Mouse (Mus musculus): ENCODE results near the gene Hs3st6. TPM values are rescaled to one million over a fixed set of nuclear protein-coding genes. Genes with fewer than 3 reads are reported as not detected.
A peak's percentile ranks its signal among the peaks of the same experiment; 100 is the strongest.

The Hs3st6 gene
- polyA plus RNA-seq, 1 experiment from 2014 or later, result 5.2 TPM

DNA sequence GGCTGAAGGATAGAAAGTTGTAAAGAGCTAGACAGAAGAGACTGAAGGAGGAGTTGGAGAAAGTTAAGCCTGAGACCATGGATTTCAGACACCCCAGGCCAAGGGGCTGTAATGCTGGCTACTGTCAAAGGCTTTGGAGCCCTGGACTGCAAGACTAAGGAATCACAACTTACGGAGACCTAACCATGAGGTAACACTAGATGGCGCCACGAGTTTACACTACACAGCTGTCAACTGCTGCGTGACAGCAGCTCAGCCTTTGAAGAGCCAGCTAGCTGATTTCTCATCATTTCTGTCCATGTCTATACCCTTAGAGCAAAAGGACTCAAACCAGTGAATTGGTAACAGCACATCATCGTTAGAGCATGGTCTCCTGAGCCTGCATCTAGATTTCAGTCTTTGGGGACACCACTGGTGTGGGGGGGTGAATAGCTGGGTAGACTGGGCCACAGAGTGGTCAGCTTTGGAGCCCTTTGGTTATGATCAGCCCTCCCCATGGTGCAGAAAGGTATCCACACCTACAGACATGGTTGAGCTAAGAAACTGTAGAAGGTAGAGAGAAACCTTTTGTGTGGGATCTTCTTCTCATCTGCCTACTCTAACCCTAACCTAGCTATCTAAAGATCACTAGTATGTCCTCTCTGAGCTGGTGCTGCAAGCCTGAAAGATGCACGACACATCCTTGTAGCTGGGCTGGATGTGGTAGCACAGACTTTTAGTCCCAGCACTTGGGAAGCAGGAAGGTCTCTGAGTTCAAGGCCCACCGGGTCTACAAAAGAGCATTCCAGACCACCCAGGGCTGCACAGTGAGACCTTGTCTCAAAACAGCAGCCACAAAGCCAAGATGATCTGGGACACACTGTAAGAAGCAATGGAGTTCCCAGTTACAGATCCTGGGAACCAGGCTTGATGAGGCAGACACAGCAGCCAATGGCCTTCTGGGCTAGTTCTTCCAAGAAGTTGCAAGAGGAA lies 7.0 kb upstream of the Hs3st6 start:
- WGBS, result 19% methylated on average over 7 of the region's 7 CpGs
- ATAC-seq (ENCODE audit: insufficient number of reproducible peaks, low FRiP score, low TSS enrichment, low read depth), result peak; percentile 31

DNA sequence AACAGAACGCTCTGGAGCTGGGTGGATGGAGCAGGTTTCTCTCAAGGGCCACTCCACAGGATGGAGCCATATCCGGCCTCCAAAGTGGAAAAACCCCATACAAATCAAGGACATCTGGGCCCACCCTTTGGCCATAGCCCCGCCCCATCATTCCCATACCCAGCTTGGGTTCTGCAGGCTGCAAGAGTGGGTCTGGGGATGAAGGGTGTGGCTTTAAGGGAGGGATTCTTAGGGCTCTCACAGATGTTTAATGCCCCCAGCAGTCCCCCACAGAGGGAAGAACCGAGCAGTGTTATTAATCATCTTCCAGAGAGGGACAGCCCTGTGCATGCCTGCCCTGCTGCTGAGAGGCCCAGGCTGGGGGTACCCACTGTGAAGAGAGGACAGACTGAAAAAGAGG lies 5.8 kb upstream of the Hs3st6 start:
- Histone ChIP-seq H3K36me3 (peaks cover 10% of the 10 kb centered on the region; the same call in 1 of the 2 replicates), H3K9ac (no peak overlapping the region), H3K4me2 (no peak overlapping the region), H3K4me3 (no peak overlapping the region), H3K4me1 (peaks cover 10% of the 10 kb centered on the region), H3K9me3 (no peaks in the 10 kb centered on the region), H3K27ac (no peak overlapping the region), H3K27me3 (peaks cover 22% of the 10 kb centered on the region)
- ATAC-seq (ENCODE audit: insufficient number of reproducible peaks, low FRiP score, low TSS enrichment, low read depth), result no peak
- 43% methylated on average over 4 of the region's 4 CpGs for WGBS

More for the DNA sequence above, 7.0 kb upstream of the Hs3st6 start:
- Histone ChIP-seq H3K4me1 (peaks cover 10% of the 10 kb centered on the region), H3K27me3 (peaks cover 11% of the 10 kb centered on the region), H3K9ac (no peak overlapping the region), H3K36me3 (peaks cover 18% of the 10 kb centered on the region; the same call in 1 of the 2 replicates), H3K27ac (no peak overlapping the region), H3K4me3 (no peak overlapping the region), H3K4me2 (no peak overlapping the region), H3K9me3 (no peaks in the 10 kb centered on the region)

DNA sequence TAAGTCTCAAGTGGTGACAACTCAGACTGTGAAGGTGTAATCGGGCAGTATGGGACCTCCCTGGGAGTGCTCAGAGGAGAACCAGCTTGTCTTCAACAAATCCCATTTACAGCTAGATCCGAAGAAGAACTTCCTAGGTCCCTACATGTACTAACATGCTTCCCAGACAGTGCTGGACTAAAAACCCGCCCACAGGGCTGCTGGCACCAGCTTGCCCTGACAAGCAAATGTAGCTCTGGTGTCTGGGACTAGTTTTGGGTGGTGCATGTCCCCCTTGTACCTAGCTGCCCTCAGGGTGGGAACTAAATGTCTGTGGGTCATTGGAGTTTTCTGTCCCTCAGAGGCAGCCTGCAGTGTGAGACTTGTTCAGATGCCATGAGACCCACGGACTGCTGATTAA lies 1.3 kb upstream of the Hs3st6 start:
- Histone ChIP-seq H3K36me3 (no peaks in the 10 kb centered on the region), H3K4me2 (no peak overlapping the region), H3K9ac (no peak overlapping the region), H3K4me3 (no peak overlapping the region), H3K9me3 (no peaks in the 10 kb centered on the region), H3K27me3 (peaks cover 60% of the 10 kb centered on the region), H3K27ac (no peak overlapping the region), H3K4me1 (peaks cover 37% of the 10 kb centered on the region)
- no peak for ATAC-seq (ENCODE audit: insufficient number of reproducible peaks, low FRiP score, low TSS enrichment, low read depth)
- 18% methylated on average over 4 of the region's 4 CpGs for WGBS

DNA sequence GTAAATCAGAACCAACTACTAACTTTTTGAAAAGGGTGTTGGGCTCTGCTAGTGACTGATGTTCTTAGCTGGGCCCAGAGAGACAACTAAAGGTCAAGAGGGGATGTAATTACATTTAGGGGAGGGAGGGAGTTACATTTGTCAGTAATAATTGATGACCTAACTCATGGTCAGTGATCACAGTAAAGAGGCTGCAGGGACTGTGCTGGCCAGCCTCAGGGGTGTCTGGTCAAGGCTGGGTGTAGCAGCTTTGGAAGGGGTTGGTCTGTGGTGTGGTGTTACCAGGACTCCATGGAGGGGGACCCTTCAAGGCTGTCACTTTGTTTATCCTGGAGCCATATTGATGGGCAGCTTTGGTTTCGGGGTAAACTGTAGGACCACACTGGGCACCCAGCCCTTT lies 4.6 kb downstream of the Hs3st6 start:
- ATAC-seq (ENCODE audit: insufficient number of reproducible peaks, low FRiP score, low TSS enrichment, low read depth), result no peak
- Histone ChIP-seq H3K4me3 (no peak overlapping the region), H3K9me3 (no peaks in the 10 kb centered on the region), H3K27ac (no peak overlapping the region), H3K36me3 (no peaks in the 10 kb centered on the region), H3K27me3 (peaks cover 34% of the 10 kb centered on the region), H3K4me2 (no peak overlapping the region), H3K9ac (no peak overlapping the region), H3K4me1 (peaks cover 39% of the 10 kb centered on the region)
- 93% methylated on average over 1 of the region's 1 CpGs for WGBS

DNA sequence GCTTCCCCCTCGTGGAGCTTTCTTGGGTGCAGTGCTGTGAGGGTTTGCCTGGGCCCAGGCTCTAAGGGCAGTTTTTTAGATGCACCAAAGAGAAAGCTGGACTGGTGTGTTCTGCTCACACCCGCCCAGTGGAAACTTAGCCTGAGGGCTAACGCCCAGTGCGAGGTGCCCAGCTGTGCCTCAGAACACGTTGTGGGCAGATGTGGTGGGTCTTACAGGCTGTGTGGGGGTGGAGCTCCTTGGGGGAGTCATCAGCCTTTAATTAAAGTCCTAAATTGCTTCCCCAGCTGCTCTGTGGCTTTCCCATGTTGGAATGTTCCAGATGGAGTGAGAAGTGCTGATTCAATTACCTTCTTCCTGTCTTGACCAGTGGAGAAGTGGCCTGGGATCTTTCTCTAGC lies 8.3 kb downstream of the Hs3st6 start:
- Histone ChIP-seq H3K27me3 (no peaks in the 10 kb centered on the region), H3K9me3 (no peaks in the 10 kb centered on the region), H3K4me2 (no peak overlapping the region), H3K27ac (peak overlapping the region; percentile 1; the same call in 1 of the 2 replicates), H3K9ac (no peak overlapping the region), H3K36me3 (no peaks in the 10 kb centered on the region), H3K4me3 (no peak overlapping the region), H3K4me1 (peaks cover 28% of the 10 kb centered on the region)
- peak; percentile 46; the same call in 1 of the 2 replicates for ATAC-seq (ENCODE audit: insufficient number of reproducible peaks, low FRiP score, low TSS enrichment, low read depth)
- WGBS, result 17% methylated on average over 5 of the region's 5 CpGs

DNA sequence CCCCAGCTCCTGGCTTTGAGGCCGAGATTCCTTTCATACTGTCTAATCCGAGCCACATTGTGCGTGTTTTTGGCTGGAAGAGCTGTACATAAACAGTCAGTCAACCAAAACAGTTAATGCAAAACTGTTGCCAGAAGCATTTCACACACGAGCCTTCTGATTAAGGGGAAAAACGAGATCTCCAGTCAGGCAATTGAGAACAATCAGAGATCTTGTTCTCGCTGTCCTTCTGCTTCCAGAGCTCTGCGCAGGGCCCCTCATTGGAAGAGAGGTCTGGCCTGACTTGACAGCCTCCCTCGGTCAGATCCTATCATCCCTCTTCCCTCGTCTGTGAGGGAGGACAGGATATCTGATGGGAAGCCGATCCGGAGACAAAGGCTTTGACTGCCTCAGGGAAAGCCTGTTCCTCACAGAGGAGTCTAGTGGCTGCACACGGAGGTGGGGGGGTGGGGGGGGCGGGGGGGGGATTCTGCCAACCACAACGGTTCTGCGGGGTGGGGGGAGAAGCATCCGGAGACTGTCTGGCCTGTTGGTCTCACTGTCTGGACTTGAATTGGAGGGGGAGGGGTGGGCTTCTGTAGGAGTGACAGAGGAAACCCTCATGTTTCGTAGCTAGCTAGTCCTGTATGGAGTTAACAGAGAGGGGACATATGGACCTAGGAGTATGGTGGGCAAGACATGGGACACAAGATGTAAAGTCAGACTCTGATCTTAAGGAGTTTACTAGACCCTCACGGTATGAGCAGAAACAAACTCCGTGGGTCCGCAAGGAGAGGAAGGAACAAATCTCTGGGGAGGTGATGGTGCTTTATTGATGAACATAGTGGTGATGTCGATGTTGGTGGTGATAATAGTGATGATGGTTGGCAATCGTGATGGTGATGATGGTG lies 12.5 kb downstream of the Hs3st6 start:
- no peaks in the 10 kb centered on the region for H3K9me3 ChIP-seq
- peaks cover 26% of the 10 kb centered on the region; the same call in 1 of the 2 replicates for H3K4me1 ChIP-seq
- ATAC-seq (ENCODE audit: insufficient number of reproducible peaks, low FRiP score, low TSS enrichment, low read depth), result no peak
- no peak overlapping the region for H3K27ac ChIP-seq
- no peaks in the 10 kb centered on the region for H3K36me3 ChIP-seq
- H3K27me3 ChIP-seq, result no peaks in the 10 kb centered on the region
- H3K4me3 ChIP-seq, result no peak overlapping the region
- no peak overlapping the region for H3K4me2 ChIP-seq
- 39% methylated on average over 21 of the region's 22 CpGs for WGBS
- no peak overlapping the region for H3K9ac ChIP-seq

DNA sequence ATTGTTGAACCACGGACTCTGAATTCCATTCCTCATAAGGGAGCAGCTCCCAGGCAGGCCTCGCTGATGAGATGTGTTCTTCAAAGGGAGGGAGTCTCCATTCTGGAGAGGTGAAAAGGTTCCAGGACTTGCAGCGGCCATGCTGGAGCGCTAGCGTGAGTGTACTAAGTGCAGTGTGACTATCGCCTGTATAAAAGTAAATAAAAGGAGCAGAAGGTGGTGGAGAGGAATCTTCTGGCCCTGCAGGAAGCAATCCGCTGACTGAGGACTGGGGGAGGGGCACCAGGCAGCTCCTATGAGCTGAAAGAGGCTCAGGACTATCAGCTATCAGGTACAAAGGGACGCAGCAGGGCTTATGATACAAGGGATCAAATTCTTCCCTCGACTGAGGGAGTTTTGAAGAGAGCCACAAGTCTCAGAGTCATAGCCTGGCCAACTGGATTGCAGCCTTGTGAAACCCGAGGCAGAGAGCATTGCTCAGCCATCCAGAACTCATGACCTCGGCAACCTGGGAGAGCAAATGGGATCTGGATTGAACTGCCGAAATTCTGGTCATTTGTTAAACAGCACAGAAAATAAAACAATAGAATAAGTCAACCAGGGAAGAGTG lies 13.6 kb downstream of the Hs3st6 start:
- H3K9ac ChIP-seq, result no peak overlapping the region
- no peaks in the 10 kb centered on the region for H3K36me3 ChIP-seq
- H3K27ac ChIP-seq, result no peak overlapping the region
- no peak for ATAC-seq (ENCODE audit: insufficient number of reproducible peaks, low FRiP score, low TSS enrichment, low read depth)
- H3K4me2 ChIP-seq, result no peak overlapping the region
- H3K4me3 ChIP-seq, result no peak overlapping the region
- 32% methylated on average over 12 of the region's 12 CpGs for WGBS
- H3K4me1 ChIP-seq, result peaks cover 20% of the 10 kb centered on the region; the same call in 1 of the 2 replicates
- no peaks in the 10 kb centered on the region for H3K9me3 ChIP-seq
- H3K27me3 ChIP-seq, result no peaks in the 10 kb centered on the region

DNA sequence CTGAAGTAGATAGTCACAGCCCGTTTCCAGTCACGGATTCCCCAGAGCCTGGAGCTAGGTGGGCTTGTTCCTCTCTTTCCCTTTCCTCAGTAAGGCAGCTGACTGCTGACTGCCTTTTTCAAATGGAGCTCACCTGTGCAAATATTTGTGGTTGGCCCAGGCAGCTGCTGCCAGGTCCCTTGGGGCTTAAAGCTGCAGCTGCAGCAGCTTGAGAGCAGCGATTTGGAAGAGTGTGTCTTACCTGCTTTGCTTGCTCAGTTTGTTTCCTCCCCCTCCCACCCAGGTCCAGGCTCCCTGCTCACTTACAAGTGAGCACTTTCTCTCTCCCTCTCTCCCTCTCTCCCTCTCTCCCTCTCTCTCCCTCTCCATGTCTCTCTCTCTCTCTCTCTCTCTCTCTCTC lies 16.4 kb downstream of the Hs3st6 start:
- H3K4me1 ChIP-seq, result peaks cover 10% of the 10 kb centered on the region; the same call in 1 of the 2 replicates
- H3K4me2 ChIP-seq, result no peak overlapping the region
- ATAC-seq (ENCODE audit: insufficient number of reproducible peaks, low FRiP score, low TSS enrichment, low read depth), result no peak
- no peaks in the 10 kb centered on the region for H3K27me3 ChIP-seq
- no peaks in the 10 kb centered on the region for H3K9me3 ChIP-seq
- no peak overlapping the region for H3K27ac ChIP-seq
- no peak overlapping the region for H3K9ac ChIP-seq
- no peak overlapping the region for H3K4me3 ChIP-seq
- no peaks in the 10 kb centered on the region for H3K36me3 ChIP-seq
- 26% methylated on average over 3 of the region's 3 CpGs for WGBS

DNA sequence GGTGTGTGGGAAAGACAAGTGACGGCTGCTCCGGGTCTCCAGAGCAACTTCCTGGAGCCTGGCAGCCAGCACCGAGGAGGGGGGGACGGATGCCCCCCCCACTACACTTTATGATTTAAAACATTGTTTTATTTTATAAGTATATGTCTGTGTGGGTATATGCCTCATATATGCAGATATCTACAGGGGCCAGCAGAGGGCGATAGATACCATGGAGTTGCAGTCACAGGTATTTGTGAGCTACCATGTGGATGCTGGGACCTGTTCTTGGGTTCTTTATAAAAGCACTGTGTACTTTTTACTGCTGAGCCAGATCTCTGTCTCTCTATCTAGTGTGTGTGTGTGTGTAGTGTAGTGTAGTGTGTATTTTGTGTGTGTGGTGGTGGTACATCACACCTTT lies 20.5 kb downstream of the Hs3st6 start:
- no peaks in the 10 kb centered on the region for H3K27me3 ChIP-seq
- no peak overlapping the region for H3K4me2 ChIP-seq
- H3K9me3 ChIP-seq, result no peaks in the 10 kb centered on the region
- no peak for ATAC-seq (ENCODE audit: insufficient number of reproducible peaks, low FRiP score, low TSS enrichment, low read depth)
- no peaks in the 10 kb centered on the region for H3K36me3 ChIP-seq
- WGBS, result 82% methylated on average over 5 of the region's 5 CpGs
- H3K4me1 ChIP-seq, result no peaks in the 10 kb centered on the region
- no peak overlapping the region for H3K9ac ChIP-seq
- no peak overlapping the region for H3K4me3 ChIP-seq
- H3K27ac ChIP-seq, result no peak overlapping the region

DNA sequence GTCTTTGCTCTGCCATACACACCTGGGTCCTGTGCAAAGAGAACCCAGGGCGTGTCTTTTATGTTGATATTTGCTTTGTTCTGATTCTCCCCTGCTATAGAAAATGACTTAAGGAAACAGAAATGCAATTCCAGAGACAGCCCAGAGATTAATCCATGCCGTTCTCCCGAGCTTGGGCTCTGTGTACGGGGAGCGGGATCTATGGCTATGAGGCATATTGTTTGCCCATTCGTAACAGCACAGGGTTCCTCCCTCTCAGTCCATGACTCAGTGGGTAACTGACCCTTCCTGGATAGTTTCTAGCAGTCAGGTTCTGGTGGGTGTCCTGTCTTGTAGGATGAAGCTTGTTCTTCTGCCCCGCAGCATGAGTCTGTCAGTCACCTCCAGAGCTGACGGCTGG lies 22.4 kb downstream of the Hs3st6 start:
- H3K27me3 ChIP-seq, result no peaks in the 10 kb centered on the region
- H3K4me1 ChIP-seq, result no peaks in the 10 kb centered on the region
- no peaks in the 10 kb centered on the region for H3K36me3 ChIP-seq
- H3K27ac ChIP-seq, result no peak overlapping the region
- 79% methylated on average over 8 of the region's 8 CpGs for WGBS
- ATAC-seq (ENCODE audit: insufficient number of reproducible peaks, low FRiP score, low TSS enrichment, low read depth), result no peak
- no peak overlapping the region for H3K9ac ChIP-seq
- no peak overlapping the region for H3K4me2 ChIP-seq
- H3K9me3 ChIP-seq, result no peaks in the 10 kb centered on the region
- no peak overlapping the region for H3K4me3 ChIP-seq

DNA sequence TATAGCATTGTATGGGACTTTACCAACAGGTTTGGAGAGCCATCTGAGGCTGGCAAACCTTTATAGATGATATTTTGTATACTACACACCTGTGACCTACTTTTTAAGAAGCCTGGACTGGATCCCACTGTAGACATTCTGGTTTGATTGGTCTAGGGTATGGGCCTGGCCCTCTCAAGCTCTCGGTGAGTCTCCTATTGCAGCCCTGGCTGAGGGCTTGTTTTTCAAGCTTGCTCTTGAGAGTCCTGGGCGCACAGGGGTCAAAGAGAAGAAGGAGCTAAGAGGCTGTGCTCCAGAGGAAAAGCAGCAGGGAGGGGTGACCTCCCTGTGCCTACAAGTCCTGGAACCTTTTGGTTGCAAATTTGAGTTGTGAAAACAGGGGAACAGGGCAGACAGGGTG lies 24.3 kb downstream of the Hs3st6 start:
- no peak overlapping the region for H3K27ac ChIP-seq
- no peak for ATAC-seq (ENCODE audit: insufficient number of reproducible peaks, low FRiP score, low TSS enrichment, low read depth)
- no peak overlapping the region for H3K4me2 ChIP-seq
- no peaks in the 10 kb centered on the region for H3K27me3 ChIP-seq
- no peak overlapping the region for H3K4me3 ChIP-seq
- no peak overlapping the region for H3K9ac ChIP-seq
- 72% methylated on average over 2 of the region's 2 CpGs for WGBS
- H3K36me3 ChIP-seq, result no peaks in the 10 kb centered on the region
- no peaks in the 10 kb centered on the region for H3K9me3 ChIP-seq
- H3K4me1 ChIP-seq, result no peaks in the 10 kb centered on the region
